Mouse (Mus musculus) hindbrain, embryonic 13.5 days (tissue): ENCODE measurements around the gene Rapgef1. TPM values are rescaled to one million over a fixed set of nuclear protein-coding genes. Genes with fewer than 3 reads are reported as not detected.
A peak's percentile ranks its signal among the peaks of the same experiment; 100 is the strongest.

Experiments
- ATAC-seq: fragments of 200-750 bp; cut with Nextera tagmentation; 2 replicates; pipeline ENCODE4 v1.8.0; 2017; ENCODE audit warnings: moderate TSS enrichment; ENCODE audit not compliant: low FRiP score
- H3K27ac ChIP-seq: fragments of 300-500 bp; sonication (generic); 2 replicates; pipeline ENCODE4 v1.5.1; 2015; ENCODE audit warnings: inconsistent platforms, mild to moderate bottlenecking, moderate library complexity
- H3K27me3 ChIP-seq: fragments of 300-500 bp; sonication (generic); 2 replicates; pipeline ENCODE4 v1.6.1; 2015; ENCODE audit warnings: mild to moderate bottlenecking, inconsistent platforms
- H3K36me3 ChIP-seq: fragments of 300-500 bp; sonication (generic); 2 replicates; pipeline ENCODE4 v1.6.1; 2015; ENCODE audit warnings: mild to moderate bottlenecking, inconsistent platforms
- H3K4me1 ChIP-seq: fragments of 300-500 bp; sonication (generic); replicated peaks from 2 replicates; pipeline ENCODE4 v1.6.1; 2015; ENCODE audit warnings: inconsistent platforms
- H3K4me2 ChIP-seq: fragments of 300-500 bp; sonication (generic); 2 replicates; pipeline ENCODE4 v1.6.1; 2015; ENCODE audit warnings: inconsistent platforms, mild to moderate bottlenecking, moderate library complexity
- H3K4me3 ChIP-seq: fragments of 300-500 bp; sonication (generic); 2 replicates; pipeline ENCODE4 v1.5.1; 2015; ENCODE audit warnings: mild to moderate bottlenecking, inconsistent platforms
- H3K9ac ChIP-seq: fragments of 300-500 bp; sonication (generic); 2 replicates; pipeline ENCODE4 v1.6.1; 2015; ENCODE audit warnings: mild to moderate bottlenecking, inconsistent platforms
- H3K9me3 ChIP-seq: fragments of 300-500 bp; sonication (generic); 2 replicates; pipeline ENCODE4 v1.6.1; 2016; ENCODE audit warnings: inconsistent platforms
- WGBS: fragments of 180-500 bp; shearing (Covaris S2); methylation state at CpG from one replicate; pipeline ENCODE4 v1.1.7; 2015; 5-methylcytosine and 5-hydroxymethylcytosine counted together
- polyA plus RNA-seq: library from polyadenylated mRNA; unstranded; fragments of >200 nt; fragmentation: Nextera tagmentation; extraction: Ambion mirVana; gene quantifications from 2 replicates; pipeline ENCODE4 v1.2.1, GENCODE M21; 2015

Gene Rapgef1
- polyA plus RNA-seq, 1 experiment from 2014 or later: 14.3 TPM

- 81% methylated on average over 5 of the region's 5 CpGs for WGBS
- peaks cover 50% of the 10 kb centered on the region for H3K4me1 ChIP-seq
- no peaks in the 10 kb centered on the region for H3K9me3 ChIP-seq
- no peak overlapping the region for H3K4me3 ChIP-seq
- H3K4me2 ChIP-seq: no peak overlapping the region
- no peak for ATAC-seq
- no peak overlapping the region for H3K9ac ChIP-seq
- H3K36me3 ChIP-seq: no peaks in the 10 kb centered on the region
- H3K27me3 ChIP-seq: no peaks in the 10 kb centered on the region
- H3K27ac ChIP-seq: no peak overlapping the region
Measured at GRCm38 (mm10) chr2:29634541-29634940, 15.0 kb downstream of the Rapgef1 start.

DNA sequence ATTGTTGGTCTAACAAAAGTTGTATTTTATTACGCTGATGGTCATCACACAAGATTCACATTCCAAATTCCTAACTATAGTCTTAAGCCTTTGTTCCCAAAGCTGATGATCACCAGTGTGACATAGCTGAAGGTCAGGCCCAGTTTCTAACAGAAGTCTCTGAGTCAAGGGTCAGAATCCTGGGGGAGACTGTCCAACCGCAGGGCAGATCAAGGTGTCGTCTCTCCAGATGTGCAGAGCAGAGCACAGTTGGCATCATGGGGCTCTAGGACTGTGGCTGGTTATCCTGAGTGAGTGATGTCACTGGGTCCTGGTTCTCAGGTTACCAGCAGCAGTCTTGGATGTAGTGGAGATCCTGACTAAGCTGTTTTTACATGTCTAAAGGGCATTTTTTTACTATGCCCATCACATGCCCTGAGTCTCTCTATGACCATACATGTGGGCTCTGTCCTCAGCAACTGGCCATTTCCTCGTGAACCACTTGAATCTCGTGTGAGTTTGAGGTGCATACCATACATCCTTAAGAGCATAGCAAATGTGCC lies 16.5 kb downstream of the Rapgef1 start:
- no peaks in the 10 kb centered on the region for H3K9me3 ChIP-seq
- WGBS: 87% methylated on average over 5 of the region's 5 CpGs

GRCm38 (mm10) chr2:29637528-29637927 lies 18.0 kb downstream of the Rapgef1 start:
- ATAC-seq: no peak
- peaks cover 44% of the 10 kb centered on the region for H3K4me1 ChIP-seq
- no peaks in the 10 kb centered on the region for H3K27me3 ChIP-seq
- no peaks in the 10 kb centered on the region for H3K36me3 ChIP-seq
- no peak overlapping the region for H3K4me2 ChIP-seq
- H3K9ac ChIP-seq: no peak overlapping the region
- H3K27ac ChIP-seq: no peak overlapping the region
- H3K9me3 ChIP-seq: no peaks in the 10 kb centered on the region
- H3K4me3 ChIP-seq: no peak overlapping the region

More for the DNA sequence above, 16.5 kb downstream of the Rapgef1 start:
- Histone ChIP-seq H3K9ac (no peak overlapping the region), H3K27me3 (no peaks in the 10 kb centered on the region), H3K4me3 (no peak overlapping the region), H3K27ac (no peak overlapping the region), H3K4me1 (peaks cover 45% of the 10 kb centered on the region), H3K36me3 (no peaks in the 10 kb centered on the region), H3K4me2 (no peak overlapping the region)
- ATAC-seq: no peak

- no peaks in the 10 kb centered on the region for H3K36me3 ChIP-seq
- H3K9ac ChIP-seq: no peak overlapping the region
- H3K4me1 ChIP-seq: peaks cover 36% of the 10 kb centered on the region
- no peak overlapping the region for H3K27ac ChIP-seq
- H3K27me3 ChIP-seq: no peaks in the 10 kb centered on the region
- WGBS: 80% methylated on average over 1 of the region's 1 CpGs
- no peak overlapping the region for H3K4me2 ChIP-seq
- ATAC-seq: no peak
- H3K4me3 ChIP-seq: no peak overlapping the region
- H3K9me3 ChIP-seq: no peaks in the 10 kb centered on the region
Measured at GRCm38 (mm10) chr2:29639377-29639776, 19.9 kb downstream of the Rapgef1 start.

DNA sequence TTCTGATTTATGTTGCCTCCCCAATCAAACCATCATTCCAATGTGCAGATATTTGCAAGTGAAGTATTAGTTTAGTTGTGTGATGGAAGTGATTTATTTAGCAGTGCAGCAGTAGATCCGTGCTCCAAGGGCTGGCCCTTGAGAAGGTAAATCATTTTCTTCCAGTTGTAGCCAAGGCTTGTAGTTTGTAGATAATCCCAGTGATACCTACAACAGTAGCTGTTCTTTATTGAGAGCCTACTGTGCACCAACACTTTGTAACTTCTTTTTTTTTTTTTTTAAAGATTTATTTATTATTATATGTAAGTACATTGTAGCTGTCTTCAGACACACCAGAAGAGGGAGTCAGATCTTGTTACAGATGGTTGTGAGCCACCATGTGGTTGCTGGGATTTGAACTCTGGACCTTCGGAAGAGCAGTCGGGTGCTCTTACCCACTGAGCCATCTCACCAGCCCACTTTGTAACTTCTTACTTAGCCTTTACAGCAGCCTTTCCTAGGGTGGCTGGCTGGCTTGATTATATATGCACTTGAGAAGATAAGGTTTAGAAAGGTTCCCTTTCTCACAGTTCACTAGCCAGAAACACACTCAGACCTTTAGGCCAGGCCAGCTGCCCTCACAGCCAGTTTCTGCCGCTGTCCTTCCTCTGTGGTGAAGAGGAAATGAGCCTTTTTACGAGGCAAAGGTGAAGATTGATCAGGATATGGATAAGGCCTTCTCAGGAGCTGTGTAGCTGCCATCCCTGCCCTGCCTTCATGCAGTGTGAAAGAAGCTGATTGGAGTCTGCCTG lies 20.6 kb downstream of the Rapgef1 start:
- no peak overlapping the region for H3K27ac ChIP-seq
- H3K9me3 ChIP-seq: no peaks in the 10 kb centered on the region
- no peak for ATAC-seq
- no peak overlapping the region for H3K4me3 ChIP-seq
- peaks cover 31% of the 10 kb centered on the region for H3K4me1 ChIP-seq
- WGBS: 91% methylated on average over 5 of the region's 5 CpGs
- no peaks in the 10 kb centered on the region for H3K27me3 ChIP-seq
- no peak overlapping the region for H3K9ac ChIP-seq
- H3K36me3 ChIP-seq: no peaks in the 10 kb centered on the region
- H3K4me2 ChIP-seq: no peak overlapping the region

DNA sequence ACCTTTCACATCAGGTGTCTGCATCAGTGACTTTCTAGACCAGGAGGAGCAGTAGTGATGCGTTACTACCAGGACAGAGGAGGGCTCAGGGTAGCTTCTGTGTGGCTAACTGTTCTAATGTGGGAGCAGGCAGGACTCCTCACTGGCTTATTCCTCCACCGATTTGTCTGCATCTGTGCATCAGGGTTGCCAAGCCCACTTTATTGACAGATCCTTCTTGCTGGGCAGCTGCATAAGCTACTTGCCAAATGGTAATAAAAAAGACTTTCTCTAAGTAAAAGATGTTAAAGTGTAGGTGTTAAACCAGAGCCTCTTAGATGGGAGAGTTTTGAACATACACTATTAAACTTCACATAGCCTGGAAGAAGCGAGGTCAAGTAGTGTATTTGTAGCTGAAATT lies 22.2 kb downstream of the Rapgef1 start:
- H3K27ac ChIP-seq: no peak overlapping the region
- ATAC-seq: no peak
- 94% methylated on average over 3 of the region's 3 CpGs for whole genome bisulfite sequencing

GRCm38 (mm10) chr2:29643418-29643817 lies 23.9 kb downstream of the Rapgef1 start:
- H3K27ac ChIP-seq: no peak overlapping the region
- WGBS: 68% methylated on average over 4 of the region's 4 CpGs

More for the DNA sequence above, 22.2 kb downstream of the Rapgef1 start:
- H3K4me2 ChIP-seq: no peak overlapping the region
- H3K27me3 ChIP-seq: no peaks in the 10 kb centered on the region
- H3K9me3 ChIP-seq: no peaks in the 10 kb centered on the region
- no peak overlapping the region for H3K4me3 ChIP-seq
- no peak overlapping the region for H3K9ac ChIP-seq
- H3K4me1 ChIP-seq: peaks cover 36% of the 10 kb centered on the region
- no peaks in the 10 kb centered on the region for H3K36me3 ChIP-seq

DNA sequence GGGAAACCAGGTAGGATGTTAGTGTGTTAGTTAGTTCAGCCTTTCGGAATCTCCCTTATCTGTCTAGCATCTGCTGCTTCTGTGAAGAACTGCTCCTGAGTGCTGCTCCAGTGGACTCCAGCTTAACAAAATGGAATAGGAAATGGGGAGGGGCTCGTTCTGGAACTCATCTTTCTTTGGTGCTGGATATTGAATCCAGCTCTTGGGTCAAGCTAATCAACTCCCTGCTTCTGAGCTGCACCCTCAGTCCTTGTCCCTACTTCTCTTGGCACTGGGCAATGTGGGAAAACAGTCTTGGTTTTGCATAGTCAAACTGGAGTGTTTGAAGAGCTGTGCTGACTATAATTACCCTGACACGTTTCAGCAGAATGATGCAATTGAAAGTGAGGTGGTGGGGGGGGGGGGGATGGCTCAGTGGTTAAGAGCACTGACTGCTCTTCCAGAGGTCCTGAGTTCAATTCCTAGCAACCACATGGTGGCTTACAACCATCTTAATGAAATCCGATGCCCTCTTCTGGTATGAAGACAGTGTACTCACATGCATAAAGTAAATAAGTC lies 25.6 kb downstream of the Rapgef1 start:
- H3K4me2 ChIP-seq: no peak overlapping the region
- H3K9ac ChIP-seq: no peak overlapping the region
- WGBS: 81% methylated on average over 4 of the region's 4 CpGs
- peaks cover 39% of the 10 kb centered on the region for H3K4me1 ChIP-seq
- no peaks in the 10 kb centered on the region for H3K27me3 ChIP-seq
- no peak for ATAC-seq
- H3K4me3 ChIP-seq: no peak overlapping the region
- no peak overlapping the region for H3K27ac ChIP-seq
- no peaks in the 10 kb centered on the region for H3K36me3 ChIP-seq
- no peaks in the 10 kb centered on the region for H3K9me3 ChIP-seq

More at GRCm38 (mm10) chr2:29643418-29643817, 23.9 kb downstream of the Rapgef1 start:
- no peak overlapping the region for H3K4me2 ChIP-seq
- H3K27me3 ChIP-seq: no peaks in the 10 kb centered on the region
- H3K4me1 ChIP-seq: peaks cover 39% of the 10 kb centered on the region
- H3K4me3 ChIP-seq: no peak overlapping the region
- no peaks in the 10 kb centered on the region for H3K36me3 ChIP-seq
- H3K9me3 ChIP-seq: no peaks in the 10 kb centered on the region
- ATAC-seq: no peak
- no peak overlapping the region for H3K9ac ChIP-seq

DNA sequence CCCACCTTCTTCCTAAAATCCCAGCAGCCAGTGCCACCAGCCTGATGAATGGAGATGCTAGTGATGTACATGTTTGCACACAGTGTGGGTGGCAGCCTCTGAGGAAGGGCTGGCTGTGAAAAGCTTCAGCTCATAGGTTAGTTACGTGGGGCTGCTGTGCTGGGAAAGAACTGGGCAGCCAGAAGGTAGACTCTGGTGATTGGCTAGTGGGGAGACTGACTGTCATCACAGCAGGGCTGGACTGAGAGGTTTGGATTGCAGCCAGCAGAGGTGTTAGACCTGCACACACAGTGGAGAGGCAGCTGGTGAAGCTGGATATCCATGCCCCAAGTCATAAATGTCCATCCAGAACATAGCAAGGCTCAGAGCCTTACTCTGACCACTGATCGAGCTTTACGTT lies 27.1 kb downstream of the Rapgef1 start:
- WGBS: 83% methylated on average over 3 of the region's 3 CpGs
- H3K9ac ChIP-seq: no peak overlapping the region; the same call in 1 of the 2 replicates
- H3K36me3 ChIP-seq: no peaks in the 10 kb centered on the region
- H3K27me3 ChIP-seq: no peaks in the 10 kb centered on the region
- peaks cover 42% of the 10 kb centered on the region for H3K4me1 ChIP-seq
- H3K4me2 ChIP-seq: no peak overlapping the region
- no peaks in the 10 kb centered on the region for H3K9me3 ChIP-seq
- no peak overlapping the region for H3K4me3 ChIP-seq
- no peak for ATAC-seq
- no peak overlapping the region for H3K27ac ChIP-seq

DNA sequence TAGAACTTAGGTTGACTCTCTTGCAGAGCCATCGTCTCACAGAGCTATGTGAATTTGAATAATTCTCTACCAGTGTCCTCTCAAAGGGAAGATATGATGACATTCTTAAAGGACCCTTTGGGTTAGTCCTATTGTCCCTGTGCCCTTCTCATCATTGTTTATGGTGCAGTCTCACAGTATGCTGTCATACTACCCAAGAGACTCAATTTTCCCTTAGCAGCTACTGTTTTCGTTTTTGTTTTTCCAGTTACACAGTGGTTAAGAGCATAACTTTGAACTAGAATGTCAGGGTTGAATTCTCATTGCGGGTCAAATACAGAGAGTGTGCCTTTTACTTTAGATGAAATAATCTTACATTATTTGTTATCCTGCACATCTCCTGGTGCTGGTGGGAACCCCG lies 27.6 kb downstream of the Rapgef1 start:
- H3K9ac ChIP-seq: no peak overlapping the region
- H3K4me2 ChIP-seq: no peak overlapping the region
- H3K36me3 ChIP-seq: no peaks in the 10 kb centered on the region
- H3K4me1 ChIP-seq: peaks cover 47% of the 10 kb centered on the region
- H3K4me3 ChIP-seq: no peak overlapping the region
- no peaks in the 10 kb centered on the region for H3K9me3 ChIP-seq
- H3K27ac ChIP-seq: no peak overlapping the region
- WGBS: 92% methylated on average over 4 of the region's 4 CpGs
- H3K27me3 ChIP-seq: no peaks in the 10 kb centered on the region
- ATAC-seq: no peak

- 69% methylated on average over 7 of the region's 7 CpGs for WGBS
Measured at GRCm38 (mm10) chr2:29647808-29648207, 28.3 kb downstream of the Rapgef1 start.

GRCm38 (mm10) chr2:29648956-29649794 lies 29.7 kb downstream of the Rapgef1 start:
- Histone ChIP-seq H3K4me1 (peaks cover 46% of the 10 kb centered on the region), H3K9ac (no peak overlapping the region), H3K9me3 (no peaks in the 10 kb centered on the region), H3K27ac (0 out of 2 replicates have a peak overlapping the region, but pooled peaks have one; percentile 40), H3K4me2 (no peak overlapping the region), H3K4me3 (no peak overlapping the region), H3K36me3 (no peaks in the 10 kb centered on the region), H3K27me3 (no peaks in the 10 kb centered on the region)
- whole genome bisulfite sequencing: 92% methylated on average over 6 of the region's 6 CpGs
- ATAC-seq: no peak

More at GRCm38 (mm10) chr2:29647808-29648207, 28.3 kb downstream of the Rapgef1 start:
- H3K36me3 ChIP-seq: no peaks in the 10 kb centered on the region
- H3K27me3 ChIP-seq: no peaks in the 10 kb centered on the region
- no peak overlapping the region for H3K9ac ChIP-seq
- no peak for ATAC-seq
- peaks cover 47% of the 10 kb centered on the region for H3K4me1 ChIP-seq
- no peak overlapping the region for H3K4me2 ChIP-seq
- H3K4me3 ChIP-seq: no peak overlapping the region
- no peaks in the 10 kb centered on the region for H3K9me3 ChIP-seq
- H3K27ac ChIP-seq: no peak overlapping the region
